Mouse (Mus musculus): ENCODE data around the gene Usp9x.

GRCm38 (mm10) chrX:13024539-13025202, 46.6 kb upstream of the Usp9x start:
- TF ChIP-seq CTCF (conservative IDR thresholded peaks at IDR 0.05; ENCODE audit: low read length): no peak
- TF ChIP-seq POU5F1 (IDR thresholded peaks at IDR 0.05; ENCODE audit: borderline replicate concordance, low read length): no peak
- no peak for TF ChIP-seq NANOG (IDR thresholded peaks at IDR 0.05; ENCODE audit: borderline replicate concordance, low read length)

Data from E14TG2a.4 (cell line).